Mouse (Mus musculus) small intestine, adult 10 weeks (tissue): ENCODE results near the gene Rbm12. TPM values are rescaled to one million over a fixed set of nuclear protein-coding genes. Genes with fewer than 3 reads are reported as not detected.

Source experiments
- polyA plus RNA-seq: library from polyadenylated mRNA; stranded (reverse); fragments of 350-450 nt; fragmentation: Illumina TruSeq; extraction: RNeasy Lipid Tissue Mini Kit (QIAGEN cat#74804); gene quantifications from one replicate; pipeline ENCODE4 v1.2.3, GENCODE M21; 2014; ENCODE audit warnings: low replicate concordance

Gene Rbm12
- polyA plus RNA-seq, result 13.5 TPM

GRCm38 (mm10) chr2:156111358-156112079, at the start of gene Rbm12, which contains the start of gene Cpne1:
Gene Rbm12, minus strand, starts transcription at chr2:156111978.
Gene Cpne1, minus strand, starts transcription at chr2:156111965.

DNA sequence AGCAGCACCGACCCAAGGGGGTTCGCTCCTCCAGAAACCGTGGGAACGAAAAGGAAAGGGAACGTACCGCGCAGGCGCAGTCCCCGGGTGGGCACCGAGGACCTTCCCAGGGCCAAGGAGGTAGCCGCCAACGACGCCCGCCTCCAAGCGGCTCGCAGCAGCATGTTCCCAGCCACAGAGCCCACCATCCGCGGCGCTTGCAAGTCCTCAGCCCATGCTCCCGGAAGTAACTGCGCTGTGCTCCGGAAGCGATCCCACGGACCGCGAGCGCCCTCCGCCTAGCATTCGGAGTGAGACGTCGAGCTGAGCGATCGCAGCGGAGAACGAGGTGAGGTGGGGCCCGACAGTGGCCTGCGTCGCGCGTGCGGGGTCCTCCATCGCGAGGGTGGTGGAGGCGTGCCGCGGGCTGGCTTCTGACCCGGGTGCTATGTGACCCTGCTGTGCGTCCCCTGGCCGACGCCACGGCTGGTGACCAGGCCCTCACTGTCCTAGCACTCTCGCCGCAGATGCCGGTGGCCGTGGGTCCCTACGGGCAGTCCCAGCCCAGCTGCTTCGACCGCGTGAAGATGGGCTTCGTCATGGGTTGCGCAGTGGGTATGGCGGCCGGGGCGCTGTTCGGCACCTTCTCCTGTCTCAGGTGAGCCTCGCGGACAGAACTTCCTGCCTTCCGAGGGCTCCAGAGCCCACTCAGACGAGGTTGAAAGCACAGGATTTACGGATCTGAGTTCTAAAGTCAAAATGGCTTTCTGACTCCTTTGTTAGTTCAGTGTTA, 32.4 kb upstream of the Rbm12 start, which contains the start of the genes Romo1 and Nfs1:
Gene Romo1, plus strand, starts transcription at position 87 of the 772 bp plus-strand sequence.
Gene Nfs1, minus strand, starts transcription at position 234 of the 772 bp plus-strand sequence.

GRCm38 (mm10) chr2:156126992-156127391, 15.2 kb upstream of the Rbm12 start, which contains the start of gene Gm28036:
Gene Gm28036, minus strand, starts transcription at chr2:156127092.

DNA sequence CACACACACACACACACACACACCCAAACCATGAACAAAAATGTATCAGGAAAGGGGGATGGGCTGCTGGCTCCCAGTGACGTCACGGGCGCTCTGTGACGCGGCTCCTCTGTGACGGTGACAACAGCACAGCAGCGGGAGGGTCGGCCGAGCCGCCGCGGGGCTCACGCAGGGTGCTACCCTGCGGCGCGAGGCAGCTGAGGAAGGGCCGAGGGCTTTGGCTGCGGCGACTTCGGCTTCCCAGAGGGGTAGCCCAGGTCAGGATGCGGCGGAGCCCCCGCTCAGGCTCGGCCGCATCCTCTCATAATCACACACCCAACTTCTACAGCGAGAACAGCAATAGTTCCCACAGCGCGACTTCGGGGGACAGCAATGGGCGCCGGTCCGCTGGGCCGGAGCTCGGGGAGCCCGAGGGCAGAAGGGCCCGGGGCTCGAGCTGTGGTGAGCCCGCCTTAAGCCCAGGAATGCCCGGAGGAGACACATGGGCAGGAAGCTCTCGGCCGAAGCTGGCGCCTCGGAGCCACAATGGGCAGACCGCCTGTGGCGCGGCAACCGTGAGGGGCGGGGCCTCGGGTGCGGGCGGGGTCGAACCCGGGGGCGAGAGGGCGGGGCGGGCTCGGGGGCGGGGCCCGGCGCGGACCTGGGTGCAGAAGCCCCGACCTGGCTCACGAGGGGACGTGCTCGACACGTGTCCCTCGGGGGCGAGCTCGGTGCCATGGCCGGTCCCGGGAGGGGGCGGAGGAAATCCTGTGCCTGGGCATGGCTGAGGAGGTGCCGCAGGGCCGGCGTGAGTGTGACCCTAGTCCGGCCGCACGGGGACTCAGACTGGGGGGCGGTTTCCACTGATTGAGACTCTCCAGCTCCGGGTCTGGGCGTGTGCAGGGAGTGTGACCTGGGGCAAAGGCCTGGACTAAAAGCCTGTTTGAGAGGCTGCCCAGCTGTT, 46.4 kb downstream of the Rbm12 start, which contains the start of gene Spag4:
Gene Spag4, plus strand, starts transcription at position 77 of the 943 bp plus-strand sequence.

DNA sequence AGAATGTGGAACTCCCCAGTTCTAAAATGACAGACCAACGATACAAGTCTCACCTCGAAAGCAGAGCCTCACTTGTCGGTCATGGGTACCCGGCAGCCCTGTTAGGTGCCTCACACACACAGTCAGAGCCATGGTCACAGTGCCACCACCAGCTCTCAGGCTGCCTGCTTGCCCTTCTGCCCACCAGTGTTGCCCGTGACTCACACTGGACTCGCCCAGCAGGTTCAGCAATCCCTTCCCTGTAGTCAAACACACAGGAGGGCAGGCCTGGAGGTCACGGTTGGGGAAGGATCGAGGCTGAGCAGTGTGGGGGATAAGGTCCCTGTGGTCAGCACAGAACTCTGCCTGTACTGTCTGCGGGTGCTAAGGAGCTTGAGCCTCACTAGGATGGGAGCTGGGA, 59.0 kb downstream of the Rbm12 start, which contains the start of gene Fer1l4:
Gene Fer1l4, minus strand, starts transcription at position 132 of the 400 bp plus-strand sequence.

Other genes with a start within 250 kb of the Rbm12 start
- 23.3 TPM for gene Uqcc1, start 181.7 kb downstream of the Rbm12 start, polyA plus RNA-seq
- not detected for gene Gm15557, start 171.2 kb downstream of the Rbm12 start, polyA plus RNA-seq
- gene Gdf5, start 166.6 kb downstream of the Rbm12 start, polyA plus RNA-seq, result not detected
- 0.82 TPM for gene Cep250, start 155.5 kb downstream of the Rbm12 start, polyA plus RNA-seq
- gene 6430550D23Rik, start 104.0 kb downstream of the Rbm12 start, polyA plus RNA-seq, result 2.9 TPM
- 5.4 TPM for gene Ergic3, start 103.9 kb downstream of the Rbm12 start, polyA plus RNA-seq
- gene Fer1l4, start 59.0 kb downstream of the Rbm12 start, polyA plus RNA-seq, result not detected
- gene Spag4, start 46.8 kb downstream of the Rbm12 start, polyA plus RNA-seq, result not detected
- 35.0 TPM for gene Cpne1, start within 50 bp of the Rbm12 start, polyA plus RNA-seq
- 7.4 TPM for gene Gm28036, start 15.1 kb upstream of the Rbm12 start, polyA plus RNA-seq
- 1.3 TPM for gene Romo1, start 32.1 kb upstream of the Rbm12 start, polyA plus RNA-seq
- 64.2 TPM for gene Nfs1, start 32.2 kb upstream of the Rbm12 start, polyA plus RNA-seq
- gene Rbm39, start 68.3 kb upstream of the Rbm12 start, polyA plus RNA-seq, result 688 TPM
- 7.0 TPM for gene Phf20, start 84.5 kb upstream of the Rbm12 start, polyA plus RNA-seq
- gene Cnbd2, start 200.3 kb upstream of the Rbm12 start, polyA plus RNA-seq, result 0.85 TPM
- gene Scand1, start 200.7 kb upstream of the Rbm12 start, polyA plus RNA-seq, result not detected